Mouse (Mus musculus) limb, embryonic 14.5 days (tissue): ENCODE measurements around the gene Tapbp. TPM values are rescaled to one million over a fixed set of nuclear protein-coding genes. Genes with fewer than 3 reads are reported as not detected.
"Not testable (repeated sequence)": the region's sequence is repeated elsewhere in the genome, so short reads cannot be mapped to it uniquely, and the experiment has no call there.

Experiments used
- ATAC-seq: fragments of 200-750 bp; cut with Nextera tagmentation; 2 replicates; pipeline ENCODE4 v1.8.0; 2017; ENCODE audit warnings: low read depth, moderate number of reproducible peaks, moderate TSS enrichment; ENCODE audit not compliant: low FRiP score
- DNase-seq: peaks from one replicate; pipeline ENCODE4 v3.0.0-alpha.2; 2015; ENCODE audit warnings: low spot score
- H3K27ac ChIP-seq: fragments of 300-500 bp; sonication (generic); replicated peaks from 2 replicates; pipeline ENCODE4 v1.5.1; 2014; ENCODE audit warnings: low read depth, mild to moderate bottlenecking, low read length, moderate library complexity, mixed read lengths
- H3K27me3 ChIP-seq: fragments of 300-500 bp; sonication (generic); 2 replicates; pipeline ENCODE4 v1.6.1; 2014; ENCODE audit warnings: low read length, mixed read lengths; ENCODE audit not compliant: control insufficient read depth, insufficient read depth
- H3K36me3 ChIP-seq: fragments of 300-500 bp; sonication (generic); 2 replicates; pipeline ENCODE4 v1.6.1; 2014; ENCODE audit warnings: mild to moderate bottlenecking, low read length, moderate library complexity, mixed read lengths; ENCODE audit not compliant: control insufficient read depth, insufficient read depth
- H3K4me1 ChIP-seq: fragments of 300-500 bp; sonication (generic); 2 replicates; pipeline ENCODE4 v1.6.1; 2014; ENCODE audit warnings: antibody characterized with exemption, low read length, mixed read lengths; ENCODE audit not compliant: control insufficient read depth, insufficient read depth
- H3K4me2 ChIP-seq: fragments of 300-500 bp; sonication (generic); replicated peaks from 2 replicates; pipeline ENCODE4 v1.6.1; 2014; ENCODE audit warnings: low read depth, mild to moderate bottlenecking, low read length, moderate library complexity; ENCODE audit not compliant: severe bottlenecking
- H3K4me3 ChIP-seq: fragments of 300-500 bp; sonication (generic); replicated peaks from 2 replicates; pipeline ENCODE4 v1.5.1; 2014; ENCODE audit warnings: low read length
- H3K9ac ChIP-seq: fragments of 300-500 bp; sonication (generic); 2 replicates; pipeline ENCODE4 v1.6.1; 2014; ENCODE audit warnings: mild to moderate bottlenecking, low read depth, low read length, moderate library complexity; ENCODE audit not compliant: severe bottlenecking
- H3K9me3 ChIP-seq: fragments of 300-500 bp; sonication (generic); 2 replicates; pipeline ENCODE4 v1.6.1; 2016; ENCODE audit warnings: low read length; ENCODE audit not compliant: control insufficient read depth
- POLR2A ChIP-seq: fragments of 200-500 bp; IDR thresholded peaks from 2 replicates; pipeline ENCODE4 v1.8.0; 2012; ENCODE audit warnings: inconsistent platforms, mild to moderate bottlenecking, moderate library complexity, borderline replicate concordance; ENCODE audit not compliant: insufficient read depth, insufficient read length; ENCODE audit errors: extremely low read depth
- WGBS: fragments of 180-500 bp; shearing (Covaris S2); extraction: QIAGEN DNeasy Blood & Tissue Kit; methylation state at CpG from one replicate; pipeline ENCODE4 v1.1.7; 2014; 5-methylcytosine and 5-hydroxymethylcytosine counted together
- polyA plus RNA-seq, 2 experiments: library from polyadenylated mRNA; depleted of rRNA in 1 of 2; stranded (reverse) in 1 of 2; unstranded in 1 of 2; fragments of >200 nt; fragmentation: Nextera tagmentation in 1 of 2; extraction: Ambion mirVana in 1 of 2; gene quantifications; 2 replicates each; pipeline versions ENCODE4 v1.2.1 to v1.2.3; 2012 to 2014

Tapbp gene
- polyA plus RNA-seq, 2 experiments = 18.7 to 28.9 TPM

GRCm38 (mm10) chr17:33901653-33902052 lies 14.0 kb upstream of the Tapbp start:
- no peaks in the 10 kb centered on the region for H3K4me1 ChIP-seq
- H3K9me3 ChIP-seq = no peaks in the 10 kb centered on the region

GRCm38 (mm10) chr17:33902079-33902478 lies 13.6 kb upstream of the Tapbp start:
- Histone ChIP-seq H3K36me3 (no peaks in the 10 kb centered on the region), H3K27me3 (no peaks in the 10 kb centered on the region), H3K9me3 (no peaks in the 10 kb centered on the region), H3K27ac (no peak overlapping the region), H3K4me1 (no peaks in the 10 kb centered on the region), H3K9ac (no peak overlapping the region), H3K4me3 (no peak overlapping the region), H3K4me2 (no peak overlapping the region)
- no peak for TF ChIP-seq POLR2A
- DNase-seq (no peak), ATAC-seq (no peak)
- 35% methylated on average over 4 of the region's 4 CpGs for WGBS

More at GRCm38 (mm10) chr17:33901653-33902052, 14.0 kb upstream of the Tapbp start:
- no peak for ATAC-seq
- Histone ChIP-seq H3K4me2 (no peak overlapping the region), H3K27me3 (no peaks in the 10 kb centered on the region), H3K36me3 (no peaks in the 10 kb centered on the region), H3K27ac (no peak overlapping the region), H3K9ac (no peak overlapping the region), H3K4me3 (no peak overlapping the region)
- no peak for DNase-seq
- 64% methylated on average over 4 of the region's 4 CpGs for WGBS
- TF ChIP-seq POLR2A = no peak

- no peak overlapping the region for H3K27ac ChIP-seq
- H3K4me1 ChIP-seq = no peaks in the 10 kb centered on the region
- H3K9ac ChIP-seq = no peak overlapping the region
- no peak for TF ChIP-seq POLR2A
- H3K36me3 ChIP-seq = no peaks in the 10 kb centered on the region
- DNase-seq (no peak), ATAC-seq (no peak)
- H3K27me3 ChIP-seq = no peaks in the 10 kb centered on the region
- H3K9me3 ChIP-seq = no peaks in the 10 kb centered on the region
- H3K4me2 ChIP-seq = no peak overlapping the region
- WGBS = 86% methylated on average over 7 of the region's 7 CpGs
- no peak overlapping the region for H3K4me3 ChIP-seq
These were observed 13.2 kb upstream of the Tapbp start for GRCm38 (mm10) chr17:33902491-33902890.

GRCm38 (mm10) chr17:33903911-33904651 lies 11.6 kb upstream of the Tapbp start:
- H3K4me3 ChIP-seq, DNase-seq, H3K4me2 ChIP-seq, H3K27ac ChIP-seq, H3K36me3 ChIP-seq, H3K9me3 ChIP-seq, H3K27me3 ChIP-seq, ATAC-seq, H3K9ac ChIP-seq, H3K4me1 ChIP-seq: not testable (repeated sequence)
- 68% methylated on average over 6 of the region's 6 CpGs for WGBS

- not testable (repeated sequence) for H3K9ac ChIP-seq, H3K4me1 ChIP-seq, ATAC-seq, DNase-seq, H3K4me2 ChIP-seq, H3K36me3 ChIP-seq, H3K27ac ChIP-seq, H3K9me3 ChIP-seq, H3K27me3 ChIP-seq, H3K4me3 ChIP-seq
- WGBS = 36% methylated on average over 3 of the region's 4 CpGs
These were observed 10.9 kb upstream of the Tapbp start, which contains the start of gene Platr17 for GRCm38 (mm10) chr17:33904835-33905234. Gene Platr17 (plus strand): TSS chr17:33905135.
